Mouse (Mus musculus): ENCODE data around the gene Gm20821.
"Not testable (repeated sequence)": the region's sequence is repeated elsewhere in the genome, so short reads cannot be mapped to it uniquely, and the experiment has no call there.

Gm20821 gene

GRCm38 (mm10) chrY:9781504-9781903 is at the start of gene Gm20821:
Gene Gm20821, plus strand, starts transcription at chrY:9781804.
- DNase-seq (ENCODE audit: extremely low read depth, low read depth) = not testable (repeated sequence)

Data from MEL-GATA-1-ER (cell line).